Mouse (Mus musculus) megakaryocyte, embryonic 14.5 days (primary cell): Measurements from ENCODE around the gene Ccr3. TPM values are rescaled to one million over a fixed set of nuclear protein-coding genes. Genes with fewer than 3 reads are reported as not detected.
"Not testable (repeated sequence)": the region's sequence is repeated elsewhere in the genome, so short reads cannot be mapped to it uniquely, and the experiment has no call there.

Source experiments
- H3K27me3 ChIP-seq: replicated peaks from 2 replicates; pipeline ENCODE3; 2012; ENCODE audit warnings: inconsistent platforms
- H3K36me3 ChIP-seq: replicated peaks from 2 replicates; pipeline ENCODE3; 2012; ENCODE audit warnings: low read length, inconsistent platforms, mixed read lengths
- H3K4me1 ChIP-seq: 2 replicates; pipeline ENCODE4 v1.6.1; 2012; ENCODE audit warnings: inconsistent platforms
- H3K4me3 ChIP-seq: replicated peaks from 2 replicates; pipeline ENCODE3; 2012; ENCODE audit warnings: moderate library complexity, mild to moderate bottlenecking, inconsistent platforms
- H3K9me3 ChIP-seq: 2 replicates; pipeline ENCODE4 v1.6.1; 2012; ENCODE audit warnings: inconsistent platforms
- FLI1 ChIP-seq: IDR thresholded peaks from 2 replicates; pipeline ENCODE4 v1.6.1; 2012; ENCODE audit warnings: low read length, inconsistent platforms, mixed read lengths
- GATA1 ChIP-seq: IDR thresholded peaks from 3 replicates; pipeline ENCODE4 v1.6.1; 2012; ENCODE audit warnings: mixed read lengths, low read length, inconsistent platforms, borderline replicate concordance
- polyA plus RNA-seq: library from polyadenylated mRNA; stranded (reverse); fragments of >175 nt; gene quantifications from 2 replicates; pipeline ENCODE4 v1.2.3, GENCODE M21; 2012; ENCODE audit warnings: low replicate concordance; ENCODE audit not compliant: insufficient read depth

Gene Ccr3
- polyA plus RNA-seq, result 1.5 TPM in 1 of 2 replicates, not detected in the other

DNA sequence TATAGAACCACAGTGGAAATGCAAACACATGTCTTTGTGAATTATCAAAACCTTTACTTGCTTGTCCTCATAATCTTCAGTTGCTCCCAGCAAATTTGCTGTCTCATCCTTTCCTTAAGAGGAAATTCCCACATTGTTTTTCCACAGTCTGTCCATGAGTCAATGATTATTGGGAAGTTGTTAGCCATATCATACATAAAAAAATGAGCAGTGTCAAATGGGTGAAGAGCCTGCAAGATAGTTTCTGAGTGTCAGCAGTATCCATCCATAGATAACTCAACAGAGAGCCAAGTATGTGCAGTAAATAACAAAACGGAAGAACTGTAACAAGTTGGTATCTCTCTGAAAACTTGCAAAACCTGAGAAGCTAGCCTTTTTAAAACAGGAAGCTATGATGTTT, at the start of gene Ccr3:
Ccr3 (plus strand) TSS at position 301 of the 400 bp plus-strand sequence.
- no peak for TF ChIP-seq GATA1
- TF ChIP-seq FLI1, result no peak
- Histone ChIP-seq H3K9me3 (no peaks in the 10 kb centered on the region), H3K4me1 (peaks cover 22% of the 10 kb centered on the region; the same call in 1 of the 2 replicates), H3K27me3 (peaks cover 2% of the 10 kb centered on the region), H3K36me3 (no peaks in the 10 kb centered on the region), H3K4me3 (no peak within 1 kb of the TSS)

- H3K9me3 ChIP-seq, result no peaks in the 10 kb centered on the region
- H3K4me1 ChIP-seq, result peaks cover 9% of the 10 kb centered on the region; the same call in 1 of the 2 replicates
- no peaks in the 10 kb centered on the region for H3K27me3 ChIP-seq
- TF ChIP-seq FLI1, result no peak
- no peak for TF ChIP-seq GATA1
- H3K36me3 ChIP-seq, result no peaks in the 10 kb centered on the region
- H3K4me3 ChIP-seq, result no peak overlapping the region
Observed at GRCm38 (mm10) chr9:123975630-123976029, 46.1 kb upstream of the Ccr3 start.

GRCm38 (mm10) chr9:123976876-123977663, 44.7 kb upstream of the Ccr3 start:
- Histone ChIP-seq H3K4me1 (peaks cover 15% of the 10 kb centered on the region), H3K9me3 (no peaks in the 10 kb centered on the region), H3K4me3 (no peak overlapping the region), H3K36me3 (no peaks in the 10 kb centered on the region), H3K27me3 (no peaks in the 10 kb centered on the region)
- TF ChIP-seq GATA1 (no peak), FLI1 (no peak)

DNA sequence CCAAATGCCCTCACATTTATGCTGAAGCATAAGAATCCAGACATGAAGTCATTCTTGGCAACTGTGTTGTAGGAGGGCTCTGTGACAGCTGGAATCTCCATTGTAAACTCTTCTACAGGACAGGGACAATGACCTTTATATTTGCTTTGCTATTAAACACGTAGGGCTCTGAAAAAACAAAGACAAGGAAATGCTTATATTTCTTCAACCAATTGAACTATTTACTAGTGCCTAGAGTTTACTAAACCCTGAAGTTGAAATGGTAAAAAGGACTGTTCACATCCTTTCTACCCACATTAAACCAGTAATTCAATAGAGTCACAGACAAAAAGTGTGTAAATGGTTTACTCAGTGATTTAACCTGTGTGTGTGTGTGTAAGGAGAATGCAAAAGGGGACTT, 43.5 kb upstream of the Ccr3 start, which contains the start of gene Ccr1l1:
Ccr1l1 (minus strand) TSS at position 101 of the 400 bp plus-strand sequence.
- no peak within 1 kb of the TSS for H3K4me3 ChIP-seq
- H3K9me3 ChIP-seq, result no peaks in the 10 kb centered on the region
- no peaks in the 10 kb centered on the region for H3K36me3 ChIP-seq
- no peaks in the 10 kb centered on the region for H3K27me3 ChIP-seq
- H3K4me1 ChIP-seq, result peaks cover 28% of the 10 kb centered on the region
- TF ChIP-seq GATA1, result no peak
- no peak for TF ChIP-seq FLI1

- H3K27me3 ChIP-seq, H3K4me3 ChIP-seq, H3K9me3 ChIP-seq, H3K36me3 ChIP-seq: not testable (repeated sequence)
- peaks cover 49% of the 10 kb centered on the region for H3K4me1 ChIP-seq
Observed at GRCm38 (mm10) chr9:123980858-123981475, 40.8 kb upstream of the Ccr3 start.

- Histone ChIP-seq H3K4me3 (no peak overlapping the region), H3K36me3 (no peaks in the 10 kb centered on the region), H3K4me1 (peaks cover 56% of the 10 kb centered on the region), H3K9me3 (no peaks in the 10 kb centered on the region), H3K27me3 (no peaks in the 10 kb centered on the region)
- TF ChIP-seq FLI1 (no peak), GATA1 (no peak)
Observed at GRCm38 (mm10) chr9:123981909-123982308, 39.9 kb upstream of the Ccr3 start.

- peaks cover 56% of the 10 kb centered on the region for H3K4me1 ChIP-seq
- no peak for TF ChIP-seq FLI1
- H3K9me3 ChIP-seq, result no peaks in the 10 kb centered on the region
- H3K27me3 ChIP-seq, result no peaks in the 10 kb centered on the region
- no peak overlapping the region for H3K4me3 ChIP-seq
- H3K36me3 ChIP-seq, result no peaks in the 10 kb centered on the region
Observed at GRCm38 (mm10) chr9:123982720-123983119, 39.1 kb upstream of the Ccr3 start.

GRCm38 (mm10) chr9:123984943-123985342, 36.8 kb upstream of the Ccr3 start:
- Histone ChIP-seq H3K9me3 (no peaks in the 10 kb centered on the region), H3K36me3 (no peaks in the 10 kb centered on the region), H3K4me3 (no peak overlapping the region), H3K27me3 (no peaks in the 10 kb centered on the region), H3K4me1 (peaks cover 65% of the 10 kb centered on the region)
- no peak; the same call in 2 of the 3 replicates for TF ChIP-seq GATA1
- TF ChIP-seq FLI1, result no peak

- Histone ChIP-seq H3K36me3 (no peaks in the 10 kb centered on the region), H3K9me3 (no peaks in the 10 kb centered on the region), H3K4me1 (peaks cover 76% of the 10 kb centered on the region), H3K27me3 (no peaks in the 10 kb centered on the region), H3K4me3 (no peak overlapping the region)
- TF ChIP-seq GATA1 (no peak), FLI1 (no peak)
Observed at GRCm38 (mm10) chr9:123986217-123986616, 35.6 kb upstream of the Ccr3 start.

DNA sequence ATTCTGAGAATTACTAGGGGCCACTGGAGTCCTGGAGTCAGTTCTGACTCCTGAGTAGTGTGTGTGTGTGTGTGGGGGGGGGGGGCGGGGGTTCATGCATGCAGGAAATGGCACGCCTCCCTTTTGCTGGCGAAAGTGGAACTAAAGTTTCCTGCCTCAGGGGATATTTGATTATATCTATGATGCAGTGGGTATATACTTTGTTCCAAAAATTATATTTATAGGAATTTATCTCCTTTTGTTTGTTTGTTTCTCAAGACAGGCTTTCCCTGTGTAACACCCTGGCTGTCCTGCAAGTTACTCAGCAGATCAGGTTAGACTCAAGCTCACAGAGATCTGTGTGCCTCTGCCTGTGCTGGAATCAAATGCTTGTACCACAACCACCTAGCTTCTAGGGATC, 32.1 kb upstream of the Ccr3 start:
- H3K36me3 ChIP-seq, result no peaks in the 10 kb centered on the region
- H3K27me3 ChIP-seq, result no peaks in the 10 kb centered on the region
- no peak for TF ChIP-seq GATA1
- TF ChIP-seq FLI1, result no peak
- peak overlapping the region; percentile 62 for H3K4me3 ChIP-seq
- peaks cover 59% of the 10 kb centered on the region for H3K4me1 ChIP-seq
- no peaks in the 10 kb centered on the region for H3K9me3 ChIP-seq

GRCm38 (mm10) chr9:123991312-123991906, 30.4 kb upstream of the Ccr3 start:
- TF ChIP-seq GATA1, result no peak
- TF ChIP-seq FLI1, result no peak
- H3K4me1 ChIP-seq, result peaks cover 42% of the 10 kb centered on the region
- no peak overlapping the region for H3K4me3 ChIP-seq
- no peaks in the 10 kb centered on the region for H3K27me3 ChIP-seq
- H3K9me3 ChIP-seq, result no peaks in the 10 kb centered on the region
- H3K36me3 ChIP-seq, result no peaks in the 10 kb centered on the region
